Mouse (Mus musculus): ENCODE results near the gene Syt7.

GRCm38 (mm10) chr19:10424751-10425150, 35.9 kb downstream of the Syt7 start:
- TF ChIP-seq POLR2A (IDR thresholded peaks at IDR 0.05; ENCODE audit: low read depth, low read length), result no peak
- no peak for TF ChIP-seq CTCF (IDR thresholded peaks at IDR 0.05; ENCODE audit: borderline replicate concordance, insufficient read depth, low read length)
